Mouse (Mus musculus) stomach, postnatal 0 days (tissue): ENCODE data around the gene Htr3b. TPM values are rescaled to one million over a fixed set of nuclear protein-coding genes. Genes with fewer than 3 reads are reported as not detected.

Experiments
- ATAC-seq: fragments of 200-750 bp; cut with Nextera tagmentation; 2 replicates; pipeline ENCODE4 v1.8.0; 2017; ENCODE audit not compliant: low FRiP score, low TSS enrichment
- DNase-seq: peaks from one replicate; pipeline ENCODE4 v3.0.0-alpha.2; 2016; ENCODE audit warnings: low spot score
- H3K27ac ChIP-seq: fragments of 300-500 bp; sonication (generic); replicated peaks from 2 replicates; pipeline ENCODE4 v1.5.1; 2014; ENCODE audit warnings: mild to moderate bottlenecking, control low read depth
- H3K27me3 ChIP-seq: fragments of 300-500 bp; sonication (generic); 2 replicates; pipeline ENCODE4 v1.6.1; 2014; ENCODE audit warnings: low read length; ENCODE audit not compliant: control insufficient read depth, insufficient read depth
- H3K36me3 ChIP-seq: fragments of 300-500 bp; sonication (generic); 2 replicates; pipeline ENCODE4 v1.6.1; 2014; ENCODE audit warnings: low read length, mixed read lengths; ENCODE audit not compliant: control insufficient read depth, insufficient read depth
- H3K4me1 ChIP-seq: fragments of 300-500 bp; sonication (generic); replicated peaks from 2 replicates; pipeline ENCODE4 v1.6.1; 2014; ENCODE audit warnings: antibody characterized with exemption; ENCODE audit not compliant: control insufficient read depth, insufficient read depth
- H3K4me2 ChIP-seq: fragments of 300-500 bp; sonication (generic); replicated peaks from 2 replicates; pipeline ENCODE4 v1.6.1; 2014; ENCODE audit warnings: low read depth, mild to moderate bottlenecking, control low read depth, moderate library complexity
- H3K4me3 ChIP-seq: fragments of 300-500 bp; sonication (generic); 2 replicates; pipeline ENCODE4 v1.5.1; 2014; ENCODE audit warnings: low read depth, low read length, control low read depth
- H3K9ac ChIP-seq: fragments of 300-500 bp; sonication (generic); 2 replicates; pipeline ENCODE4 v1.6.1; 2014; ENCODE audit warnings: mild to moderate bottlenecking, low read length, control low read depth, mixed read lengths
- H3K9me3 ChIP-seq: fragments of 300-500 bp; sonication (generic); 2 replicates; pipeline ENCODE4 v1.6.1; 2016; ENCODE audit warnings: low read length; ENCODE audit not compliant: control insufficient read depth
- CTCF ChIP-seq: IDR thresholded peaks from 2 replicates; pipeline ENCODE4 v1.5.1; 2016; ENCODE audit warnings: antibody characterized with exemption, low read depth, mild to moderate bottlenecking, moderate library complexity
- EP300 ChIP-seq: optimal IDR thresholded peaks from 2 replicates; pipeline ENCODE3; 2016; ENCODE audit warnings: antibody characterized with exemption
- WGBS: fragments of 180-500 bp; shearing (Covaris S2); extraction: QIAGEN DNeasy Blood & Tissue Kit; methylation state at CpG from one replicate; pipeline ENCODE4 v1.1.7; 2014; 5-methylcytosine and 5-hydroxymethylcytosine counted together
- polyA plus RNA-seq: library from polyadenylated mRNA; unstranded; fragments of >200 nt; fragmentation: Nextera tagmentation; extraction: Ambion mirVana; gene quantifications from 2 replicates; pipeline ENCODE4 v1.2.1, GENCODE M21; 2015

Htr3b gene
- polyA plus RNA-seq, 1 experiment from 2014 or later, result 0.21 TPM

- Histone ChIP-seq H3K36me3 (no peaks in the 10 kb centered on the region), H3K9me3 (no peaks in the 10 kb centered on the region), H3K4me2 (no peak within 1 kb of the TSS), H3K9ac (no peak within 1 kb of the TSS), H3K4me1 (no peaks in the 10 kb centered on the region), H3K27me3 (no peaks in the 10 kb centered on the region), H3K4me3 (no peak within 1 kb of the TSS), H3K27ac (no peak within 1 kb of the TSS)
- TF ChIP-seq EP300 (no peak), CTCF (no peak)
- ATAC-seq (0 out of 2 replicates have a peak, but pooled peaks have one; percentile 40), DNase-seq (peak; percentile 52)
- 1% methylated on average over 9 of the region's 9 CpGs for WGBS
These were observed 53.8 kb downstream of the Htr3b start, which contains the start of gene Htr3a for GRCm38 (mm10) chr9:48910885-48911537. TSS of gene Htr3a (minus strand) at chr9:48911099.

GRCm38 (mm10) chr9:48904421-48904820 lies 60.4 kb downstream of the Htr3b start:
- Histone ChIP-seq H3K4me1 (no peaks in the 10 kb centered on the region), H3K27me3 (no peaks in the 10 kb centered on the region), H3K9me3 (no peaks in the 10 kb centered on the region), H3K4me2 (no peak overlapping the region), H3K4me3 (no peak overlapping the region), H3K36me3 (no peaks in the 10 kb centered on the region), H3K9ac (no peak overlapping the region), H3K27ac (no peak overlapping the region)
- TF ChIP-seq EP300 (no peak), CTCF (no peak)
- DNase-seq (no peak), ATAC-seq (no peak)
- WGBS, result 72% methylated on average over 5 of the region's 5 CpGs

GRCm38 (mm10) chr9:48903766-48904165 lies 61.0 kb downstream of the Htr3b start:
- no peaks in the 10 kb centered on the region for H3K9me3 ChIP-seq
- no peaks in the 10 kb centered on the region for H3K4me1 ChIP-seq
- H3K27ac ChIP-seq, result no peak overlapping the region
- TF ChIP-seq EP300 (no peak), CTCF (no peak)
- H3K27me3 ChIP-seq, result no peaks in the 10 kb centered on the region
- no peak overlapping the region for H3K9ac ChIP-seq
- H3K4me3 ChIP-seq, result no peak overlapping the region
- 78% methylated on average over 2 of the region's 2 CpGs for WGBS
- ATAC-seq (no peak), DNase-seq (no peak)
- H3K4me2 ChIP-seq, result no peak overlapping the region
- H3K36me3 ChIP-seq, result no peaks in the 10 kb centered on the region

GRCm38 (mm10) chr9:48898551-48898950 lies 66.2 kb downstream of the Htr3b start:
- no peak overlapping the region for H3K4me2 ChIP-seq
- no peaks in the 10 kb centered on the region for H3K4me1 ChIP-seq
- H3K36me3 ChIP-seq, result no peaks in the 10 kb centered on the region
- H3K27ac ChIP-seq, result no peak overlapping the region
- H3K9me3 ChIP-seq, result no peaks in the 10 kb centered on the region
- no peak for TF ChIP-seq EP300
- no peak for TF ChIP-seq CTCF
- H3K4me3 ChIP-seq, result no peak overlapping the region
- H3K9ac ChIP-seq, result no peak overlapping the region
- no peak for ATAC-seq
- H3K27me3 ChIP-seq, result no peaks in the 10 kb centered on the region
- WGBS, result 18% methylated on average over 8 of the region's 8 CpGs
- DNase-seq, result peak; percentile 50

- no peak overlapping the region for H3K4me3 ChIP-seq
- DNase-seq (no peak), ATAC-seq (no peak)
- H3K4me2 ChIP-seq, result no peak overlapping the region
- H3K36me3 ChIP-seq, result no peaks in the 10 kb centered on the region
- no peak overlapping the region for H3K27ac ChIP-seq
- no peaks in the 10 kb centered on the region for H3K9me3 ChIP-seq
- H3K4me1 ChIP-seq, result no peaks in the 10 kb centered on the region
- WGBS, result 32% methylated on average over 18 of the region's 18 CpGs
- TF ChIP-seq CTCF, result no peak
- H3K27me3 ChIP-seq, result no peaks in the 10 kb centered on the region
- no peak overlapping the region for H3K9ac ChIP-seq
These were observed 68.8 kb downstream of the Htr3b start for GRCm38 (mm10) chr9:48895819-48896536.

- Histone ChIP-seq H3K27ac (no peak overlapping the region), H3K4me1 (no peaks in the 10 kb centered on the region), H3K4me2 (no peak overlapping the region), H3K36me3 (no peaks in the 10 kb centered on the region), H3K9me3 (no peaks in the 10 kb centered on the region), H3K4me3 (no peak overlapping the region), H3K27me3 (no peaks in the 10 kb centered on the region), H3K9ac (no peak overlapping the region)
- DNase-seq (no peak), ATAC-seq (no peak)
- 70% methylated on average over 6 of the region's 6 CpGs for WGBS
- no peak for TF ChIP-seq EP300
These were observed 70.0 kb downstream of the Htr3b start for GRCm38 (mm10) chr9:48894755-48895154.
